Mouse (Mus musculus) Patski (cell line): ENCODE results near the gene Paxbp1. TPM values are rescaled to one million over a fixed set of nuclear protein-coding genes. Genes with fewer than 3 reads are reported as not detected.

Experiments used
- ATAC-seq: fragments of 100-300 bp; one replicate; pipeline ENCODE4 v1.8.0; 2021
- CTCF ChIA-PET: fragments of 350-600 bp; sonication (Branson Sonifier 250); formaldehyde crosslinking; loops from one replicate; lab custom pipeline; 2022; ENCODE audit warnings: inconsistent platforms; lab: Charles Lee
- POLR2A ChIA-PET: fragments of 350-600 bp; sonication (Branson Sonifier 250); formaldehyde crosslinking; loops from one replicate; lab custom pipeline; 2022; ENCODE audit warnings: antibody characterized with exemption, inconsistent platforms; lab: Charles Lee
- DNase-seq: peaks from one replicate; pipeline ENCODE4 v3.0.0-alpha.2; 2011; ENCODE audit warnings: low read depth, low spot score
- H3K27me3 ChIP-seq: fragments of 371-371 bp; one replicate; pipeline ENCODE4 v1.5.1; 2021
- CTCF ChIP-seq: fragments of 100-300 bp; IDR thresholded peaks from one replicate; pipeline ENCODE4 v1.5.1; 2021
- in situ Hi-C: fragments of 300-500 bp; cut with MboI; formaldehyde crosslinking; loops from 3 replicates; pipeline ENCODE4 v1.11.1; 2018; ENCODE audit warnings: low pct_unique_long_range_greater_than_20kb, mixed read lengths
- polyA plus RNA-seq: library from polyadenylated mRNA; unstranded; gene quantifications from one replicate; pipeline ENCODE4 v1.2.3, GENCODE M21; 2021

The Paxbp1 gene
- polyA plus RNA-seq, 1 experiment from 2014 or later: 47.9 TPM

DNA sequence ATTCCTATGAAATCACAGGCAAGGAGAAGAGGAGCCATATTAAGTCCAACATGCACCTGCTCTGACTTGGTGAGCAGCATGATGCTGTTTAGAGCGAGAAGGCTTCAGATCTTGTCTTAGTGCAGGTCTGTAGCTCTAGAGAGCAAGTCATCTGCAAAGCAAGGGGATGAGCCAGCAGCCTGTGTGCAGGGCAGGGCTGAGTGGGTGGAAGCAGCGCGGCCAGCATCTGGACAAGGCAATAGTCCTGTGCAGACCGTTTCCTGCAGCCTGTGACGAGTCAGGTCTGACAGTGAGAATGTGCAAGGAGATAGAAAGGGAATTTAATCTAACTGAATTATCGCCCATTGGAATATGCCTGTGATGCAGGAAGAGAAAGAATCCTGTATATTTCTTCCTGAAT is 73.3 kb downstream of the Paxbp1 start:
- in situ Hi-C loops: no loop called here
- no peak for ATAC-seq
- H3K27me3 ChIP-seq: no peaks in the 10 kb centered on the region
- ChIA-PET CTCF (no interaction called here), POLR2A (no interaction called here)
- TF ChIP-seq CTCF: no peak
- DNase-seq: no peak

DNA sequence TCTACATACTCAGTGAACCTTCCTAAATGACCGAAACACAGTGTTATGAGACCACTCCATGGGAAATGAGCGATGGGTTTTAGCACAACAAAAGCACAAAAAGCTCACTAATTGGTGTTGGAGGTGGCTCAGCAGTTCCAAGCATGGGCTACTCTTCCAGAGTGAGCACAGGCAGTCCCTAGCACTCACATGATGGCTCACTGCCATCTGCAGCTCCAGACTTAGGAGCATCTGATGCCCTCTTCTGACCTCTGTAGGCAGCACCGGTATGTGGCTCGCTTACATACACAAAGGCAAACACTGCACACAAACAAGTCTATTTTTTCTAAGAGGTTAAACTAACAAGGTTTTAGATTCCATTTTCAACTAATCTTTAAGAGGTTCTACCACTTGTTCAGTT is 78.1 kb downstream of the Paxbp1 start:
- TF ChIP-seq CTCF: no peak
- in situ Hi-C loops: no loop called here
- DNase-seq: no peak
- no peaks in the 10 kb centered on the region for H3K27me3 ChIP-seq
- POLR2A ChIA-PET: no interaction called here
- CTCF ChIA-PET: interaction anchor here (0.9 to 1.0 kb wide), 2 partner anchors 9 to 15 kb away, joined by 3 read pairs; no protein-coding TSS in a partner anchor
- no peak for ATAC-seq

DNA sequence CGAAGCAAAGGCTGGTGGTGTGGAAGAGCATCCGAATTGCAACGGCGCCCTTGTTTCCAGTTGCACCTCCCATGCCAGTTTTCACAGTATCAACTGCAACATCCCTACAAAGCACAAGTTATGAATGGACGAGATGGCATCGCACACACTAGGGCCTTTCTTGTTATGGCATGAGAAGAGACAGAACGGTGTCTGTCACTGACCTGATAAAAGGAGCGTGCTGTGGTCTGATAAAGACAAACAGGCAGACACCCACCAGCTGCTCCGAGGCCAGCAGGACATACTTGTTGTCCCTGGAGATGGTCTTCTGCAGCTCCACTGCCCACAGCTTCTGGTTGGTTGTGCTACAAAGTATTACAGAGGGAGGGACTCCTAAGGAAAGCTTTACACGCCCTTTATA is 80.0 kb downstream of the Paxbp1 start:
- in situ Hi-C loops: no loop called here
- DNase-seq: no peak
- ChIA-PET CTCF (interaction anchor here (1.7 kb wide), 1 partner anchor 10 kb away, joined by 6 read pairs; no protein-coding TSS in a partner anchor), POLR2A (no interaction called here)
- no peak for ATAC-seq
- H3K27me3 ChIP-seq: no peaks in the 10 kb centered on the region
- no peak for TF ChIP-seq CTCF

Other genes starting within 250 kb of the Paxbp1 start
- gene Urb1, start 234.1 kb downstream of the Paxbp1 start, polyA plus RNA-seq: 4.8 TPM
- 0.26 TPM for gene Eva1c, start 217.8 kb downstream of the Paxbp1 start, polyA plus RNA-seq
- gene Cfap298, start 109.4 kb downstream of the Paxbp1 start, polyA plus RNA-seq: 53.2 TPM
- gene Synj1, start 33.2 kb downstream of the Paxbp1 start, polyA plus RNA-seq: 28.5 TPM
- not detected for gene 4932438H23Rik, start 50.6 kb upstream of the Paxbp1 start, polyA plus RNA-seq
- gene Olig2, start 180.9 kb upstream of the Paxbp1 start, polyA plus RNA-seq: not detected
- gene Olig1, start 225.2 kb upstream of the Paxbp1 start, polyA plus RNA-seq: not detected